Mouse (Mus musculus) lung, postnatal 25 days (tissue): ENCODE results near the gene Olfr818.
"Not testable (repeated sequence)": the region's sequence is repeated elsewhere in the genome, so short reads cannot be mapped to it uniquely, and the experiment has no call there.

Experiments
- DNase-seq: peaks from one replicate; pipeline ENCODE4 v3.0.0; 2022; ENCODE audit warnings: low spot score

Olfr818 gene

DNA sequence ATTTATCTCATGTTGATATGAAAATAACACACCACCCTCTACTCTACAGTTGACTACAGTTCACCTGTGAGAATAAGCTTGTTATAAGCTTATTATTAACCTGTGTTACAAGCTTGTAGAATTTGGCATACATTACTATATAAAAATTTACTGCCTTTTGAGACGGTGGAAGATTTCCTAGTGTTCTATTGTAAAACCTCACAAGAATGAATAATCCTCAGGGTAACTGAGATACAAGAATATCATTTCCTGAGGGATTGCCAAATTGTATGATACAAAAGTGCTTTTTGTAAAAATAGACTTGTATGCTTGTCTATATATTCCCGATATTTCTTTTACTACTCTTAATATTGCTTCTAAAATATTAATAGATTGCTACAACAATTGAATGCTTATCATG is at the start of gene Olfr818:
Gene Olfr818 (minus strand): TSS at position 101 of the 400 bp plus-strand sequence.
- DNase-seq, result no peak

DNA sequence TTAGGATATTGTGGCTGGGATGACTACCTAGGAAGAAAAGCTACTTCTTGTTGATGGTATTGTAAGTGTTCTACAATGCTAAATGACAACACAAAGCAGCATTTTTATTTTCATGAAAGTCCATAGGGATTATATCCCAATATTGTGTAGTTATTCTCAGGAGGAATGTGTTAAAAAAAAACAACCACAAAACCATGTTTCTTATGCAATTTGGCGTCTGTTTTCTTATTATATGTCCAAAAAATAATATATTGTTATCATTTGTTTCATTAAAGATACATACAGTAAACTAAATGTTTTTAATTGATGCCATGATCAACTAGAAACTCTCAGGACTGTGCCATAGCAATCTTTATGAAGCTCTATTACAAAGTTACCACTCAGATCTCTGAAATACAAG is 36.1 kb upstream of the Olfr818 start, which contains the start of gene Gm10310:
Gene Gm10310 (minus strand): TSS at position 101 of the 400 bp plus-strand sequence.
- not testable (repeated sequence) for DNase-seq

DNA sequence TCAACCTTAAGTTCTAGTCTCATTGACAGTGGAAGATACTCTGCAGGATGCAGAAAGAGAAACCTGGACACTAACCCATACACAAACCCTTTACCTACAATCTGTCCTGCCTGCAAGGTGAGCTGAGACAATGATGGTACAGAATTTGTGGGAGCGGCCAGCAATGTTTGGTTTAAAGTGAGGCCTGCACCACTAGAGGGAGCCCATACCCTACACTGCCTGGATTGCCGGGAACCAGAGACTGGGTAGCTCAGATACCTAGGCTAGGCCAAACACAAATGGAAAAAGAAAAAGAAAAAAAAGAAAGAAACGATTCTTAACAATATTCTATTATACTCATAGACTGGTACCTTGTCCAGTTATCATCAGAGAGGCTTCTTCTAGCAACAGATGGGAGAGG is 33.0 kb upstream of the Olfr818 start:
- not testable (repeated sequence) for DNase-seq

DNA sequence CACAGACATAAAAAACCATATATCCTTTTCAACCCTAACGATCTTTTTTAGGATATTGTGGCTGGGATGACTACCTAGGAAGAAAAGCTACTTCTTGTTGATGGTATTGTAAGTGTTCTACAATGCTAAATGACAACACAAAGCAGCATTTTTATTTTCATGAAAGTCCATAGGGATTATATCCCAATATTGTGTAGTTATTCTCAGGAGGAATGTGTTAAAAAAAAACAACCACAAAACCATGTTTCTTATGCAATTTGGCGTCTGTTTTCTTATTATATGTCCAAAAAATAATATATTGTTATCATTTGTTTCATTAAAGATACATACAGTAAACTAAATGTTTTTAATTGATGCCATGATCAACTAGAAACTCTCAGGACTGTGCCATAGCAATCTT is 27.1 kb upstream of the Olfr818 start, which contains the start of gene Olfr247:
Gene Olfr247 (minus strand): TSS at position 101 of the 400 bp plus-strand sequence.
- DNase-seq, result not testable (repeated sequence)

DNA sequence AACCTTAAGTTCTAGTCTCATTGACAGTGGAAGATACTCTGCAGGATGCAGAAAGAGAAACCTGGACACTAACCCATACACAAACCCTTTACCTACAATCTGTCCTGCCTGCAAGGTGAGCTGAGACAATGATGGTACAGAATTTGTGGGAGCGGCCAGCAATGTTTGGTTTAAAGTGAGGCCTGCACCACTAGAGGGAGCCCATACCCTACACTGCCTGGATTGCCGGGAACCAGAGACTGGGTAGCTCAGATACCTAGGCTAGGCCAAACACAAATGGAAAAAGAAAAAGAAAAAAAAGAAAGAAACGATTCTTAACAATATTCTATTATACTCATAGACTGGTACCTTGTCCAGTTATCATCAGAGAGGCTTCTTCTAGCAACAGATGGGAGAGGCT is 24.1 kb upstream of the Olfr818 start:
- DNase-seq, result not testable (repeated sequence)

DNA sequence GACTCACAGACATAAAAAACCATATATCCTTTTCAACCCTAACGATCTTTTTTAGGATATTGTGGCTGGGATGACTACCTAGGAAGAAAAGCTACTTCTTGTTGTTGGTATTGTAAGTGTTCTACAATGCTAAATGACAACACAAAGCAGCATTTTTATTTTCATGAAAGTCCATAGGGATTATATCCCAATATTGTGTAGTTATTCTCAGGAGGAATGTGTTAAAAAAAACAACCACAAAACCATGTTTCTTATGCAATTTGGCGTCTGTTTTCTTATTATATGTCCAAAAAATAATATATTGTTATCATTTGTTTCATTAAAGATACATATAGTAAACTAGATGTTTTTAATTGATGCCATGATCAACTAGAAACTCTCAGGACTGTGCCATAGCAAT is 18.3 kb upstream of the Olfr818 start, which contains the start of gene Olfr819:
Gene Olfr819 (minus strand): TSS at position 101 of the 400 bp plus-strand sequence.
- DNase-seq, result not testable (repeated sequence)

DNA sequence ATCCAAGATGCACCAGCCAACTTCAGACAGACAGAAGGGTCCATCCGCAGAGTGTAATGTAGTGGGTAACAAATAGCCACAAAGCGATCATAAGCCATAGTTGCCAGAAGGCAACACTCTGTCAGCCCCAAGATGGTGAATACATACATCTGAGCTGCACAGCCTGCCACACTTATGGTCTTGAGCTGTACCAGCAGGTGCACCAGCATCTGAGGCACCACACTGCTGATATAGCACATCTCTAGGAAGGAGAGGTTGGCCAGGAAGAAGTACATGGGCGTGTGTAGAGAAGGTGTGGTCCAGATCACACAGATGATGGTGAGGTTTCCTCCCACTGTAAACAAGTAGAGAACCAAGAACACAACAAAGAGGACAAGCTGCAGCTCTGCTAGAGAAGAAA is 17.3 kb upstream of the Olfr818 start:
- DNase-seq, result not testable (repeated sequence)

DNA sequence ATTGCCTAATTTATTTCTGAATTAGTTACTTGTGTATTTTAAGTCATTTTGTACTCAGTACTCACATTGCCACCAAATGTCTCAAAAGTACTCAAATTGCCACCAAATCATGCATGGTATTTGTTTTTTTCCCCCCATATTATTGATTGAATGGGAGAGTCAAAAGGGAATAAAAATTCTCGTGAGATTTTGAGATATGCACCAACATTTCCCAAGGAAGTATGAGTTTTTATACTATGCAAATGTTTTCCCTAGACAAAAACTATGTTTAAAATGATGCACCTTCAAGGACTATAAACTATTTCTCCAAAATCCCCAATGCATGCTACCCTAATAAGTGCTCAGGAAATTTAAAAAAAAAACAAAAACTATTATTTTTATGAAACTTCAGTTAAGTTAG is 33.4 kb downstream of the Olfr818 start, which contains the start of gene Olfr816:
Gene Olfr816 (minus strand): TSS at position 101 of the 400 bp plus-strand sequence.
- no peak for DNase-seq

DNA sequence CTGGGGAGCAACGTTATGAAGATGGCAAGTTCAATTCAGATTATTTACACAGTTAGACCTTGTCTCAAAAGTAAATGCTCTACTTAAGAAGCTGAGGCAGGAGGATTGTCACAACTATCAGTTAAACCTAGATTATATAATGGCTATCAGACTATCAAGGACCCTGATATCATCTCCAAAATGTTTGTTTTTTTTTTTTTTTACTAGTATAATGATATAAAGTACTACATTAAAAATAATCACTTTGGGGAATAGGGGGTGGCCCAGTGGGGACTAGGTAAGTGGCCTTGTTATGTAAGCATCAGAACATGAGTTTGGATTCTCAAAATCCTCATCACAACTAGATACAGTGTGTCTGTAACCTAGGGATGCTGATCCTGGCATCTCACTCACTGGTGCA is 43.1 kb downstream of the Olfr818 start, which contains the start of gene Olfr815:
Gene Olfr815 (minus strand): TSS at position 101 of the 400 bp plus-strand sequence.
- DNase-seq, result not testable (repeated sequence)
